Mouse (Mus musculus): Measurements from ENCODE around the gene Tfpt.

GRCm38 (mm10) chr7:3576354-3577124 lies 53.2 kb downstream of the Tfpt start:
- TF ChIP-seq POLR2A (IDR thresholded peaks at IDR 0.05; ENCODE audit: borderline replicate concordance, control insufficient read depth, low read depth, low read length) = no peak
- TF ChIP-seq CTCF (IDR thresholded peaks at IDR 0.05; ENCODE audit: control insufficient read depth, insufficient read depth, low read length) = no peak
